Mouse (Mus musculus): ENCODE measurements around the gene Aldh2.

DNA sequence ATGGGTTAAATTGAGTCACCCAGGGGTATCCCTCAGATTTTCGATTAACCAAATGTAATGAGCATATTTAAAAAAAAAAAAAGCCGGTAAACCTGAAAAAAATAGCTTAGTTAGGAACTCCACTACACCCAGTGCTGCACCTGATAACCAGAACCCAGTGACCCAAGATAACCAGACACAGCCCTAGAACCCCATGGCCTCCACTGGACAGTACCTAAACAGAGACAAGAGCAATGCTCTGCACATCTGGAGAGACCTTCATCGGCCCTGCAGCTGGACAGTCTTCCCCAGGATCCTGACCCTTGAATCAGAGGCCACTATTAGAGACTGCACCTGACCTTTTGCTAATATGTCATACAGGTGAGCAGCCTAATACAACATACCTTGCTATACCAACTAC is 46.5 kb downstream of the Aldh2 start:
- TF ChIP-seq CTCF (IDR thresholded peaks at IDR 0.05; ENCODE audit: control insufficient read depth, insufficient read depth, insufficient replicate concordance, low read depth, low read length) (no peak), POLR2A (IDR thresholded peaks at IDR 0.05; ENCODE audit: control insufficient read depth, low read depth, low read length) (no peak)
